Mouse (Mus musculus) G1E (cell line): ENCODE measurements around the gene Dlx3. TPM values are rescaled to one million over a fixed set of nuclear protein-coding genes. Genes with fewer than 3 reads are reported as not detected.

Source experiments
- ATAC-seq: 2 replicates; pipeline ENCODE4 v1.8.0; 2016; ENCODE audit warnings: mild to moderate bottlenecking; ENCODE audit not compliant: insufficient number of reproducible peaks, poor library complexity, low FRiP score, severe bottlenecking; ENCODE audit errors: extremely low read depth
- DNase-seq: peaks from one replicate; pipeline ENCODE4 v3.0.0; 2012; ENCODE audit warnings: low spot score
- H3K27me3 ChIP-seq: 2 replicates; pipeline ENCODE4 v1.6.1; 2012; ENCODE audit warnings: mild to moderate bottlenecking, low read length, inconsistent platforms; ENCODE audit not compliant: insufficient read depth
- H3K36me3 ChIP-seq: replicated peaks from 2 replicates; pipeline ENCODE3; 2012; ENCODE audit warnings: mild to moderate bottlenecking, inconsistent platforms
- H3K4me1 ChIP-seq: 2 replicates; pipeline ENCODE4 v1.6.1; 2012; ENCODE audit warnings: low read depth, low read length, inconsistent platforms, mixed read lengths; ENCODE audit not compliant: insufficient read depth
- H3K4me3 ChIP-seq: 2 replicates; pipeline ENCODE4 v1.5.1; 2012; ENCODE audit warnings: low read depth, mild to moderate bottlenecking, inconsistent platforms, low read length, moderate library complexity, mixed read lengths
- H3K9me3 ChIP-seq: replicated peaks from 2 replicates; pipeline ENCODE4 v1.6.1; 2012; ENCODE audit warnings: inconsistent platforms
- CTCF ChIP-seq: IDR thresholded peaks from 2 replicates; pipeline ENCODE4 v1.5.1; 2012; ENCODE audit warnings: low read depth, low read length, inconsistent platforms, mixed read lengths
- GATA1 ChIP-seq: IDR thresholded peaks from 2 replicates; pipeline ENCODE4 v1.6.1; 2012; ENCODE audit warnings: borderline replicate concordance, low read length, inconsistent platforms, mixed read lengths
- GATA2 ChIP-seq: IDR thresholded peaks from 2 replicates; pipeline ENCODE4 v1.6.1; 2012; ENCODE audit warnings: low read depth, low read length, inconsistent platforms, borderline replicate concordance
- POLR2AphosphoS5 ChIP-seq: IDR thresholded peaks from 2 replicates; pipeline ENCODE4 v1.6.1; 2012; ENCODE audit warnings: low read depth, low read length, inconsistent platforms; ENCODE audit not compliant: insufficient replicate concordance
- TAL1 ChIP-seq: conservative IDR thresholded peaks from 2 replicates; pipeline ENCODE4 v1.6.1; 2012; ENCODE audit warnings: low read depth, low read length, inconsistent platforms, mixed read lengths
- polyA plus RNA-seq: library from polyadenylated mRNA; stranded (reverse); fragments of >175 nt; gene quantifications from 2 replicates; pipeline ENCODE4 v1.2.3, GENCODE M21; 2012
- total RNA-seq, 2 experiments: library from RNA; stranded (forward) in 1 of 2; stranded (reverse) in 1 of 2; fragments of 200-1000 nt in 1 of 2; fragments of >200 nt in 1 of 2; fragmentation: Nextera tagmentation in 1 of 2; gene quantifications; 2 replicates each; pipeline ENCODE4 v1.2.3; 2014 to 2017

Gene Dlx3
- total and polyA plus RNA-seq, 3 experiments, result 0.11 TPM; not detected in 2

DNA sequence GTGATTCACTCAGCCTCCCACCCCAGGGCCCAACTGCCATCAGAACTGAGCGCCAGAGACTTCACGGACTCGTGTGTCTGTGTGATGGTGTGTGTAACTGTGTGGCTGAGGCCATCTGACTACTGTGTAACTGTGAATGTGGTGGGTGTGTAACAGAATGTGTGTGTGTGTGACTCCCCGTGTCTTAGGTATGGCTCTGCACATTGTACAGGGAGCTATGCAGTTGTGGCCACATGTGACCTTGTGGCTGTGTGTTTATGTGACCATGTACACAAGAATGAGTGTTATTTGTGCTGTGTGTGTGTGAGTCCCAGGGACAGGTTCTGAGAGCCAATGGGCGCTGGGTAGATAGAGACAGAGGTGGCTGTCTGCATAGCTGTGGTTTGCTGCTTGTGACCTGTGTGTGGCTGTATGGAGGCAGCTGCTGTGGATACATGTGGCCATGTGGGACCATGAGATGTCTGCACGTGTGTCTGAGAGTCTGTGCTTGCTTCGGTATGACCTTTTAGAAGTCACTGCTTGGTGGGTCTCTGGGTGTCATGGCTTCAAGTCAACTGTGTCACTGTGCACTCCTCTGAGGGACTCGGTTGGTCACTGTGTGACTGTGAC lies 39.9 kb downstream of the Dlx3 start:
- no peak for ATAC-seq
- DNase-seq, result no peak
- TF ChIP-seq GATA2 (no peak), CTCF (no peak), POLR2AphosphoS5 (no peak), GATA1 (no peak), TAL1 (no peak)
- peaks cover 24% of the 10 kb centered on the region; the same call in 1 of the 2 replicates for H3K27me3 ChIP-seq
- H3K4me1 ChIP-seq, result no peaks in the 10 kb centered on the region
- no peaks in the 10 kb centered on the region for H3K9me3 ChIP-seq
- H3K4me3 ChIP-seq, result no peak overlapping the region
- H3K36me3 ChIP-seq, result no peaks in the 10 kb centered on the region

DNA sequence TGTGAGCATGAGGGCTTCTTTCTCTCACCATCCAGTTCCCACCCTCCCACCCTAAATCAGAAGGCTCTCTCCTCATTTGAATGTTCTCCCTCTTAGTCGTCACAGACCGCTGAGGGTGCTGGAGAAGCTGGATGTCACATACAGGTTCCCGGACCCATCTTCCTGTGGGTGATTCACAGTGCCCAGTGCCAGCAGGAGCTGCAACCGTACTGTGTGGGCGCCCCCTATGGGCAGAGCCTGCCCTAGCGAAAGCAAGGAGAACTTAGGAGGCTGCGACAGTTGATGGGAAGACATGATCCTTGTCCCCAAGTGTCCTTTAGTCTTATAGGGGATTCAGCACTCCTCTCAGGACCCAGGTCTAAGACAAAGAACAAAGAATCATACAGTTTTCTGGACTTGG lies 40.8 kb downstream of the Dlx3 start:
- DNase-seq, result no peak
- H3K4me3 ChIP-seq, result no peak overlapping the region
- H3K4me1 ChIP-seq, result no peaks in the 10 kb centered on the region
- ATAC-seq, result no peak
- no peaks in the 10 kb centered on the region for H3K36me3 ChIP-seq
- TF ChIP-seq TAL1 (no peak), CTCF (peak; percentile 55; the same call in 1 of the 2 replicates)
- no peaks in the 10 kb centered on the region for H3K9me3 ChIP-seq
- peaks cover 21% of the 10 kb centered on the region; the same call in 1 of the 2 replicates for H3K27me3 ChIP-seq

DNA sequence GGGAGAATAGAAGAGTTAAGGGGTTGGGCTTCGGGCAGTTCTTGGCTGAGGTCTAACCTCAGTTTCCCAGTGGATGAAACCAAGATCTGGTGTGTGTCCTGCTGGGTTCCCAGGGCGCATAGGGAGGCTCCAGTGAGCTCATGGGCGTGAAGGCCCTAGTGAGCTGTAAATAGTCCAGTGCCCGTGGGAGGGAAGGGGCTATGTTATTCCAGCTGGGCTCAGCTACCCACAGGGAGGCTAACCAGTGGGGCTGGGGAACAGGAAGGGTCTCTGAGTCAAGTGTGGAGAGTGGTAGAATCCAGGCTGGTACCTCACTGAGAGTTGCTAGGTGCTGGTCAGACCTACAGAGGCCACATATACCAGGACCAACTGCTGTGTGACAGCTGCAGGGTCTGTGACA lies 41.8 kb downstream of the Dlx3 start:
- DNase-seq (no peak), ATAC-seq (no peak)
- Histone ChIP-seq H3K9me3 (no peaks in the 10 kb centered on the region), H3K36me3 (no peaks in the 10 kb centered on the region), H3K4me3 (no peak overlapping the region), H3K4me1 (no peaks in the 10 kb centered on the region), H3K27me3 (peaks cover 25% of the 10 kb centered on the region; the same call in 1 of the 2 replicates)
- TF ChIP-seq GATA1 (no peak), CTCF (no peak), GATA2 (no peak), TAL1 (no peak), POLR2AphosphoS5 (no peak)

DNA sequence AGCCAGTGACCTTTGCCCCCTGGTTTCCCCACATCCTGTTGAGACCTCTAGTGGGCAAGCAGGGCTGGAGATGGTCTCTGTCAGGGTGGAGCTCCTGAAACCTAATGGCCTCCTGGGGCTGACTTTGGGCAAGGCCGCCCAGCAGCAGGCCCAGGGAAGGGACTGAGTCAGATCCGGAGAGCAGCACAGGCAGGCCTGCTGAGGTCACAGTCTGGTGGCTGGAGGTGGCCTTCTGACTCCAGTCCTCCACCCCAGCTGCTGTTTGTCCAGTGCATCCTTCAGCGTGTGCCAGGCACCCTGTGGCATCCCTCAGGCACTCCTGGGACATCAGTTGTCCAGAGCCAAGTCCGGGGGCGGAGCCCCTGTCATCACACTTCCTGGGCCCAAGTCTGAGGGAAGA lies 45.9 kb downstream of the Dlx3 start:
- DNase-seq (no peak), ATAC-seq (no peak)
- Histone ChIP-seq H3K36me3 (no peaks in the 10 kb centered on the region), H3K4me3 (no peak overlapping the region), H3K27me3 (peaks cover 16% of the 10 kb centered on the region), H3K4me1 (no peaks in the 10 kb centered on the region), H3K9me3 (no peaks in the 10 kb centered on the region)
- TF ChIP-seq TAL1, result no peak
- TF ChIP-seq GATA1, result no peak
- no peak for TF ChIP-seq GATA2
- TF ChIP-seq CTCF, result no peak
- TF ChIP-seq POLR2AphosphoS5, result no peak

Other genes starting within 250 kb of the Dlx3 start
- not detected in 2 replicates for gene Col1a1, start 183.9 kb upstream of the Dlx3 start, total RNA-seq (2014; fragmentation: Nextera tagmentation)
- 1.9 TPM in 1 of 2 replicates, not detected in the other for gene Col1a1, start 183.9 kb upstream of the Dlx3 start, total RNA-seq (2017)
- 0.01 TPM in 1 of 2 replicates, not detected in the other for gene Col1a1, start 183.9 kb upstream of the Dlx3 start, polyA plus RNA-seq
- gene Hils1, start 152.5 kb upstream of the Dlx3 start, total RNA-seq (2014; fragmentation: Nextera tagmentation), result not detected in 2 replicates
- gene Hils1, start 152.5 kb upstream of the Dlx3 start, total RNA-seq (2017), result not detected in 2 replicates
- gene Hils1, start 152.5 kb upstream of the Dlx3 start, polyA plus RNA-seq, result not detected in 2 replicates
- not detected in 2 replicates for gene Sgca, start 143.8 kb upstream of the Dlx3 start, total RNA-seq (2014; fragmentation: Nextera tagmentation)
- 0.06 and 0.87 TPM in 2 replicates for gene Sgca, start 143.8 kb upstream of the Dlx3 start, total RNA-seq (2017)
- gene Sgca, start 143.8 kb upstream of the Dlx3 start, polyA plus RNA-seq, result not detected in 2 replicates
- 87.8 and 117 TPM in 2 replicates for gene Ppp1r9b, start 129.1 kb upstream of the Dlx3 start, total RNA-seq (2014; fragmentation: Nextera tagmentation)
- gene Ppp1r9b, start 129.1 kb upstream of the Dlx3 start, total RNA-seq (2017), result 68.2 and 83.2 TPM in 2 replicates
- 207 and 233 TPM in 2 replicates for gene Ppp1r9b, start 129.1 kb upstream of the Dlx3 start, polyA plus RNA-seq
- 71.8 and 84.9 TPM in 2 replicates for gene Samd14, start 110.2 kb upstream of the Dlx3 start, total RNA-seq (2014; fragmentation: Nextera tagmentation)
- 26.1 and 30.0 TPM in 2 replicates for gene Samd14, start 110.2 kb upstream of the Dlx3 start, total RNA-seq (2017)
- 356 and 518 TPM in 2 replicates for gene Samd14, start 110.2 kb upstream of the Dlx3 start, polyA plus RNA-seq
- gene Pdk2, start 78.8 kb upstream of the Dlx3 start, total RNA-seq (2014; fragmentation: Nextera tagmentation), result 40.3 and 46.1 TPM in 2 replicates
- gene Pdk2, start 78.8 kb upstream of the Dlx3 start, total RNA-seq (2017), result 3.7 and 3.9 TPM in 2 replicates
- gene Pdk2, start 78.8 kb upstream of the Dlx3 start, polyA plus RNA-seq, result 33.7 and 37.8 TPM in 2 replicates
- not detected in 2 replicates for gene Itga3, start 43.3 kb upstream of the Dlx3 start, total RNA-seq (2014; fragmentation: Nextera tagmentation)
- gene Itga3, start 43.3 kb upstream of the Dlx3 start, total RNA-seq (2017), result 0.27 TPM in 1 of 2 replicates, not detected in the other
- not detected in 2 replicates for gene Itga3, start 43.3 kb upstream of the Dlx3 start, polyA plus RNA-seq
- not detected in 2 replicates for gene Dlx4, start 26.1 kb downstream of the Dlx3 start, total RNA-seq (2014; fragmentation: Nextera tagmentation)
- 0.05 TPM in 1 of 2 replicates, not detected in the other for gene Dlx4, start 26.1 kb downstream of the Dlx3 start, total RNA-seq (2017)
- gene Dlx4, start 26.1 kb downstream of the Dlx3 start, polyA plus RNA-seq, result not detected in 2 replicates
- gene Tac4, start 141.4 kb downstream of the Dlx3 start, total RNA-seq (2014; fragmentation: Nextera tagmentation), result not detected in 2 replicates
- gene Tac4, start 141.4 kb downstream of the Dlx3 start, total RNA-seq (2017), result 0.11 and 0.29 TPM in 2 replicates
- gene Tac4, start 141.4 kb downstream of the Dlx3 start, polyA plus RNA-seq, result not detected in 2 replicates
- 144 and 154 TPM in 2 replicates for gene Kat7, start 190.1 kb downstream of the Dlx3 start, total RNA-seq (2014; fragmentation: Nextera tagmentation)
- 63.5 and 66.5 TPM in 2 replicates for gene Kat7, start 190.1 kb downstream of the Dlx3 start, total RNA-seq (2017)
- gene Kat7, start 190.1 kb downstream of the Dlx3 start, polyA plus RNA-seq, result 33.6 and 36.2 TPM in 2 replicates
- 65.4 and 105 TPM in 2 replicates for gene Fam117a, start 216.9 kb downstream of the Dlx3 start, total RNA-seq (2014; fragmentation: Nextera tagmentation)
- 30.9 and 36.9 TPM in 2 replicates for gene Fam117a, start 216.9 kb downstream of the Dlx3 start, total RNA-seq (2017)
- gene Fam117a, start 216.9 kb downstream of the Dlx3 start, polyA plus RNA-seq, result 159 and 170 TPM in 2 replicates